Mouse (Mus musculus) layer of hippocampus, postnatal 10 days (tissue): ENCODE measurements at regions not wholly inside any gene's neighbourhood (a gene's known extent, or its start where the extent isn't known, plus 50 kb on each side); places are given as distances from the start of the nearest gene placed in this dataset.

Experiments used
- DNase-seq, 2 experiments: peaks; one replicate each; pipeline ENCODE4 v3.0.0; 2021; ENCODE audit warnings: low spot score in 2 of 2

GRCm38 (mm10) chr4:99491536-99492514, 164.3 kb upstream of the Foxd3 start:
- DNase-seq: no peak

GRCm38 (mm10) chr4:99503221-99503744, 152.8 kb upstream of the Foxd3 start:
- no peak for DNase-seq

- DNase-seq: no peak
Observed at GRCm38 (mm10) chr4:99511993-99512392, 144.1 kb upstream of the Foxd3 start.

GRCm38 (mm10) chr4:99516883-99517282, 139.2 kb upstream of the Foxd3 start:
- DNase-seq: no peak

- no peak for DNase-seq
Observed at GRCm38 (mm10) chr4:99527441-99527840, 128.7 kb upstream of the Foxd3 start.

GRCm38 (mm10) chr4:99544014-99544413, 112.1 kb upstream of the Foxd3 start:
- DNase-seq: no peak

- DNase-seq: no peak
Observed at GRCm38 (mm10) chr4:99545742-99546141, 110.4 kb upstream of the Foxd3 start.

- no peak for DNase-seq
Observed at GRCm38 (mm10) chr4:99557963-99558362, 98.1 kb upstream of the Foxd3 start.

GRCm38 (mm10) chr4:99560604-99561003, 95.5 kb upstream of the Foxd3 start:
- DNase-seq: no peak

GRCm38 (mm10) chr4:99561506-99561937, 94.6 kb upstream of the Foxd3 start:
- peak; percentile 34 to 50 for DNase-seq

- DNase-seq: peak in 1 of 2 experiments; percentile 10
Observed at GRCm38 (mm10) chr4:99565401-99565800, 90.7 kb upstream of the Foxd3 start.

- DNase-seq: peak; percentile 50 to 69
Observed at GRCm38 (mm10) chr4:99572841-99573642, 83.1 kb upstream of the Foxd3 start.

- peak in 1 of 2 experiments; percentile 14 for DNase-seq
Observed at GRCm38 (mm10) chr4:99574021-99574531, 82.0 kb upstream of the Foxd3 start.

GRCm38 (mm10) chr4:99574984-99575383, 81.1 kb upstream of the Foxd3 start:
- DNase-seq: no peak

GRCm38 (mm10) chr4:99597781-99598180, 58.3 kb upstream of the Foxd3 start:
- DNase-seq: no peak

- DNase-seq: peak in 1 of 2 experiments; percentile 5
Observed at GRCm38 (mm10) chr4:99600741-99601140, 55.4 kb upstream of the Foxd3 start.

GRCm38 (mm10) chr4:99601463-99601862, 54.6 kb upstream of the Foxd3 start:
- no peak for DNase-seq
